Mouse (Mus musculus) spleen, postnatal 10 days (tissue): ENCODE data around the gene Zfp768.
"Not testable (repeated sequence)": the region's sequence is repeated elsewhere in the genome, so short reads cannot be mapped to it uniquely, and the experiment has no call there.

Experiments
- DNase-seq, 2 experiments: peaks; one replicate each; pipeline ENCODE4 v3.0.0; 2021 to 2022; ENCODE audit warnings: low spot score in 2 of 2

The Zfp768 gene

GRCm38 (mm10) chr7:127357871-127358270 is 12.5 kb upstream of the Zfp768 start:
- no peak for DNase-seq

DNA sequence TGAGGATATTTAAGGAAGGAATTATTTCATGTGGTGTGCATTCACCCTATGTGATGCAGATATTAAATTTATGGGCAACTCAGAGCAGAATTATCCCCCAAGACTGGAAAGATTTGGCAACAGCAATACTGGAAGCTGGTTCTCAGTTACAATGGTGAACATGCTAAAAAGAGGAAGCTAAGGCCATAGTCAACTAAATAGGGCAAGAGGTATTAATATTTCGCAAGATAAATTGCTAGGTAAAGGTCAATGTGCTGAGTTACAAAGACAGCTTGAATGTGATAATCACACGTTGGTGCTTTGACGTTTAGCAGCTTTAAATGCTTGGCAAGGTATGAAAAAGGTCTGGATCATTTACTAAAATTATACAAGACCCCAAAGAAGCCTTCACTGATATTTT is 10.4 kb upstream of the Zfp768 start:
- DNase-seq: no peak

- DNase-seq: no peak
Measured at GRCm38 (mm10) chr7:127351230-127352004, 6.0 kb upstream of the Zfp768 start.

DNA sequence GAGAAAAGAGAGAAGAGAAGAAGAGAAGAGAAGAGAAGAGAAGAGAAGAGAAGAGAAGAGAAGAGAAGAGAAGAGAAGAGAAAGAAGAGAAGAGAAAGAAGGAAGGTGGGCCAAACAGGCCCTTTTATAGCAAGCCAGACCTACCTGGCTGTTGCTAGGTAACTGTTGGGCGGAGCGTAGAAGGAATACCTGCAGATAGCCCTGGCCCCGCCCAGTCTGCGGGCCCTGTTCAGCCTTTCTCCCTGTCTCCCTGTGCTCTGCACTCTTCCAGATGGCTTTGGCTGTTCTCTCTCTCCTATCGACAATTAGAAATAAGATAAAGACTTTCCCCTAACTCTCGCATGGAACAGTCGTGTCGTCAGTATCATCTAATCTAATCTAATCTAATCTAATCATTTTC is 1.3 kb upstream of the Zfp768 start:
- DNase-seq: no peak

- peak in 1 of 2 experiments; percentile 47 for DNase-seq
Measured at GRCm38 (mm10) chr7:127345092-127345491, 297 bp downstream of the Zfp768 start.

- DNase-seq: no peak
Measured at GRCm38 (mm10) chr7:127344371-127344770, 1.0 kb downstream of the Zfp768 start.

DNA sequence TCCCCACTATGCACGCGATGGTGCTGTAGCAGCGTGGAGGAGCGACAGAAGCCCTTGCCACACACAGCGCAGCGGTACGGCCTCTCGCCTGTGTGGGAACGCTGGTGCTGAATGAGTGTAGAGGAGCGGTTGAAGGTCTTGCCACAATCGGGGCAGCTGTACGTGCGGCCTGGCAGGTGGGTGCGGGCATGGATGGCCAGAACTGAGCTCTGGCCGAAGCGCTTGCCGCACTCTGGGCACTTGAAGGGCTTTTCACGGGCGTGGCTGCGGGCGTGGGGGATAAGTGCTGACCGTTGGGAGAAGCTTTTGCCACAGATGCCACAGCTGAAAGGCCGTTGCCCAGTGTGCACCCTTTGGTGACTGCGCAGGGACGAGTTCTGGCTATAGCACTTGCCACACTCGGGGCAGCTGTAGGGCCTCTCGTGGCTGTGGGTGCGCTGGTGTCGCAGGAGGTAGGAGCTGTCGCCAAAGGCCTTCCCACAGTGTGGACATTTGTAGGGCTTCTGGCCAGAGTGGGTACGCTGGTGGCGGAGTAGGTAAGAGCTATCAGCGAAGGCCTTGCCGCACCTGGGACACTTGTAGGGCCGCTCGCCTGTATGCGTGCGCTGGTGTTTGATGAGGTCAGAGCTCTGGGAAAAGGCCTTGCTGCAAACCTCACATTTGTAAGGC is 1.9 kb downstream of the Zfp768 start:
- no peak for DNase-seq

- no peak for DNase-seq
Measured at GRCm38 (mm10) chr7:127342888-127343287, 2.5 kb downstream of the Zfp768 start.

DNA sequence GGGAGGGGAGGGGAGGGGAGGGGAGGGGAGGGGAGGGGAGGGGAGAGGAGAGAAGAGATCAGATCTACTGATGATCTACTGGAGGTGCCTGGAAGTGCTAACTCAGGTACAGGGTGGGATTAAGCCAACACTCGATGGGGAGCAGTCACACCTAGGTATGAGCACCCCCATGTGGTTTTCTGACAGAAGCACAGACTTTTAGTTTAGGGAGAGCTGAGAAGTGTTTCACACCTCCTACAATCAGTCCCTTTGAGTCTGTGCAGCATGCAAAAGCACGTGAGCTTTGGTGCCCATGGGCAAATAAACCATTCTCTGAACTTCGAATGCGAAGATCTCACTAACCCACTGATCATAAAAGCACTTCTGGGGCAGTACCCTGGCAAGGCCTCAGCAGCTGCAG is 3.1 kb downstream of the Zfp768 start:
- no peak for DNase-seq

GRCm38 (mm10) chr7:127341861-127342260 is 3.5 kb downstream of the Zfp768 start:
- not testable (repeated sequence) for DNase-seq

GRCm38 (mm10) chr7:127341356-127341755 is 4.0 kb downstream of the Zfp768 start:
- DNase-seq: no peak

- no peak for DNase-seq
Measured at GRCm38 (mm10) chr7:127337636-127338035, 7.8 kb downstream of the Zfp768 start.

DNA sequence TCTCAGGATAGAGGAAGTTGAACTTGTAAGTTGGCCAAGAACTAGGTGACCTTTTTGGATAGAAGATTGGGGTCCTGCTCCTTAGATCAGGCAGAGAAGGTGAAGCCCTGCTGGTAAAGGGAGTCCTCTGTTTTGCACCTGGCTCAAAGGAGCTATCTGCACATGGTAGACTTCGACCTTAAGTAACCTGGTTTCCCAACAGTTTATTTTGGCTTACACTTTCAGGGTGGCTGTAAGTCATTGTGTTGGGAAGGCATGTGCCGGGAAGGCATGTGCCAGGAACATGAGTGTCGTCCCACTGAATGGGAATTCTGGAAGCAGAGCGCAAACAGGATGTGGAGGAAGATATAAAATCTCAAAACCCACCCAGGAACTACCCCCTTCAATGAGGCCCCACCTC is 9.8 kb downstream of the Zfp768 start:
- no peak for DNase-seq

DNA sequence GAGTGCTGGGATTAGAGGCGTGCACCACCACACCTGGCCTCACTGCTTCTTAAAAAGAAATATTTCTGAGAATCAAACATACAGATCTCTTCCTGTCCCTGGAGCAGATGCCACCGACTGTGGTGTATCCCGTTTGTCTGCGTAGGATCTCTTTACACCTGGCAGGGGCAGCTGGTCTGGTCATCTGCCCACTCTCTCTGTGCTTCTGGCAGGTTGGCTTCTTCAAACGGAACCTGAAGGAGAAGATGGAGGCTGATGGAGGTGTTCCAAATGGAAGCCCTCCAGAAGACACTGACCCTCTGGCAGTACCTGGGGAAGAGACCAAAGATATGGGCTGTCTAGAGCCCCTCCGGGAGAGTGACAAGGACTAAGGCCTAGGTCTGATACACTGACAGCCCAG is 12.1 kb downstream of the Zfp768 start:
- no peak for DNase-seq

DNA sequence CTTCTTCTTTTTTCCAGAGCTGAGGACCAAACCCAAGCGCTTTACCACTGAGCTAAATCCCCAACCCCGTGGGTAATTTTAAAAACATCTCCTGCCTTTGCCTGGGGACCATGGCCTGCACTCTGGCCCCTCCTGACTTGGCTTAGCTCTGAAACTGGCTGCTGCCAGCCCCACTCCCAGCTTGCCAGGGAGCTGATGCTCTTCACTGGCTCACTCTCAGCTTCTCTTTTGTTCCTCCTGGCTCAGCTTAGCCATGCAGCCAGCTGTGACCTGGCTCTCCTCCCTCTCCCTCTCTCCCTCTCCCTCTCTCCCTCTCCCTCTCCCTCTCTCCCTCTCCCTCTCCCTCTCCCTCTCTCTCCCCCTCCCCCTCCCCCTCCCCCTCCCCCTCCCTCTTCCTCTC is 18.7 kb downstream of the Zfp768 start:
- DNase-seq: no peak

DNA sequence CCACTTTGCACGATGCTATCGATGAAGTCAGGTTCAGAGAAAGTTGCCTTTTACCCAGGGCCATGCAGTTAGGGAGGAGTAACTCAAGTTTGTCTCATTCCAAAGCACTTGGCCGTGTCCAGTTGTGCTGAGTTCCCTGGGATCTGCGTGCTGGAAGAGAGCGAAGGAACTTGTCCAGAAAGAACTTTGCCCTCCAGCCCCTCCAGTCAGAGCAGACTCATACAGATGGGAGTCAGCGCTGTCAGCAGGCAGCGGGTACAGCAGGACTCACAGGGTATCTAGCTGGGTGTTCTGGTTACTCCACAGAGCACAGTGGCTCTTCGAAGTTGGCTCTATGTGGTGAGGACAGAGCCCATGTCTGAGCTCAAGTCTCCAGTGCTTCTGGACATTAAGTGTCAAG is 19.8 kb downstream of the Zfp768 start:
- no peak for DNase-seq

DNA sequence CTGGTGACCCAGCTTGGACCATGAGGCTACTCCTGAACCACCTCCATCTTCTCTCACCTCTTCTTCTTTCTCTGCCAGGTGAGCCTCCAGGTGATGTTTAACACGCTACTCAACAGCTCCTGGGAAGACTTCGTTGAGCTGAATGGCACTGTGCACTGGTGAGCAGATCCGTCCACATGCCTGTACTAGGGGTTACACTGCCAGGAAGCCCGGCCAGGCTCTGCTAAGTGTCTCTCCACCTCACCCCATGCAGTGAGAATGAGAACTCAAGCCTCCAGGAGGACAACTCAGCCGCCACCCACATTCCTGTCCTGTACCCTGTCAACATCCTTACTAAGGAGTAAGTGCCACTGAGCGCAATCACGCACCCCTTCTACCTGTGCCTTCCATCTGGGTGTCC is 20.4 kb downstream of the Zfp768 start:
- DNase-seq: no peak

GRCm38 (mm10) chr7:127322085-127322484 is 23.3 kb downstream of the Zfp768 start:
- peak in 1 of 2 experiments; percentile 42 for DNase-seq

GRCm38 (mm10) chr7:127321106-127321505 is 24.3 kb downstream of the Zfp768 start:
- no peak for DNase-seq

- no peak for DNase-seq
Measured at GRCm38 (mm10) chr7:127313912-127314311, 31.5 kb downstream of the Zfp768 start.

- DNase-seq: no peak
Measured at GRCm38 (mm10) chr7:127309951-127310350, 35.4 kb downstream of the Zfp768 start.

DNA sequence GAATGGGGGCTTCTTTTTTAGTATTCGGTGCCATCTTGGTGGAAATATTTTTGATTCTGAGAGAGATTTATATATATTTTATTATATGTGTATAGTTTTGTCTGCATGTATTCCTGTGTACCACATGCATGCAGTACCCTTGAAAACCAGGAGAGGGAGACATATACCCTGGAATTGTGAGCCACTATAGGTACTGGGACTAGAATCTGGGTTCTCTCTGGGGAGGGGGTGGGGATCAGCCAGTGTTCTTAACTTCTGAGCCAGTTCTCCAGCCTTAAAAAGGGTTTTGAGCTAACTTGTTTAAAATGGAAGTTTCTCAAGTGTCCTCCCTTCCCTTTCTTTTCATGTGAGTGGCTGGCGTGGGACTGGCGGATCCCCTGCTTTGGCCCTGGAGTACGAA is 36.5 kb downstream of the Zfp768 start:
- DNase-seq: peak; percentile 26 to 48

GRCm38 (mm10) chr7:127308431-127308830 is 37.0 kb downstream of the Zfp768 start:
- DNase-seq: no peak
